Mouse (Mus musculus) C2C12 (cell line): ENCODE results near the gene Cd163.

Source experiments
- CEBPB ChIP-seq: IDR thresholded peaks from one replicate; pipeline ENCODE4 v1.6.1; 2011; ENCODE audit warnings: low read depth, mild to moderate bottlenecking, control low read depth, moderate library complexity
- CTCF ChIP-seq: IDR thresholded peaks from one replicate; pipeline ENCODE4 v1.5.1; 2011; ENCODE audit not compliant: control insufficient read depth, insufficient read depth, insufficient read length
- FOSL1 ChIP-seq: IDR thresholded peaks from one replicate; pipeline ENCODE4 v1.8.0; 2011; ENCODE audit warnings: mild to moderate bottlenecking, low read length; ENCODE audit not compliant: poor library complexity, insufficient read depth, severe bottlenecking
- MAX ChIP-seq: IDR thresholded peaks from one replicate; pipeline ENCODE4 v1.6.1; 2011; ENCODE audit warnings: mild to moderate bottlenecking, control low read depth
- MYOD1 ChIP-seq: IDR thresholded peaks from one replicate; pipeline ENCODE4 v1.6.1; 2011; ENCODE audit warnings: low read depth; ENCODE audit not compliant: control insufficient read depth, insufficient read length
- MYOG ChIP-seq: IDR thresholded peaks from one replicate; pipeline ENCODE4 v1.6.1; 2011; ENCODE audit not compliant: control insufficient read depth, insufficient read length; ENCODE audit errors: extremely low read depth
- USF1 ChIP-seq: IDR thresholded peaks from one replicate; pipeline ENCODE4 v1.6.1; 2011; ENCODE audit warnings: low read depth, mild to moderate bottlenecking, control low read depth, moderate library complexity

DNA sequence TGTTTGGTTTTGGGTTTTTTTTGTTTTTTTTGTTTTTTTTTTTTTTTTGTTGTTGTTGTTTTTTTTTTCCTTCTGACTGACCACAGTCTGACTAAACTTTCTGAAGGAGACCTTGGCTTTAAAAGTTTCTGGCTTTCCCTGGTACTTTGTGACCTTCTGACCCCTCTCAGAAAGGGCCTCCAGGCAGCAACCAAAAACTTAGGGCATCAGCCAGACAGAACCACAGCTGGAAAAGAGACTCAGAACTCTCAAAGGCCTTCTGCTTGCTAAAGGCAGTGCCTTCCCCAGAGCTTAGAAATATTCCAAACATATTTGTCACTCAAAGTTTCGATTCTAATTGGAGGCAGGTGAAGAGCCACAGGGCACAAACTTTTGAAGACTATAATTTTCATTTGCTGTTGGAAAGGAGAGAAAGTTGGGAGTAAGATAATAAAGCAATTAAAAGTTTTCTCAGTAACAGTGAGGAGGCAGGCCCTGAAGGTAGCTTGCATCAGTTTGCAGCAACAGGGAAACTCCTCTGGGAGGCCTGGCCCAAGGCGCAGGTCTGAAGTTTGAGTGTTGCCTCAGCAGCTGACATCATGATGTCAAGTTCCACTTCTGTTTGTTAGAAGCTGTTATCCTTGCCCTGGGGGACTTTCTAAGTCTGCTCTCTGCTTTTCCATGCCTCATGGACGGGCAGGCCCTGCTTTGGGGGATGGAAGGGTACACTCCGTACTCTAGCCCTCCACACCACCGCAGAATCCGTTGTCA, 48.6 kb upstream of the Cd163 start:
- TF ChIP-seq CTCF (no peak), USF1 (no peak), MAX (no peak), MYOG (no peak), MYOD1 (no peak), CEBPB (no peak), FOSL1 (no peak)
